Mouse (Mus musculus): ENCODE data around the gene Cdr2. TPM values are rescaled to one million over a fixed set of nuclear protein-coding genes. Genes with fewer than 3 reads are reported as not detected.
"Not testable (repeated sequence)": the region's sequence is repeated elsewhere in the genome, so short reads cannot be mapped to it uniquely, and the experiment has no call there.

Gene Cdr2
- polyA plus RNA-seq, 1 experiment from 2014 or later, result 13.7 TPM

DNA sequence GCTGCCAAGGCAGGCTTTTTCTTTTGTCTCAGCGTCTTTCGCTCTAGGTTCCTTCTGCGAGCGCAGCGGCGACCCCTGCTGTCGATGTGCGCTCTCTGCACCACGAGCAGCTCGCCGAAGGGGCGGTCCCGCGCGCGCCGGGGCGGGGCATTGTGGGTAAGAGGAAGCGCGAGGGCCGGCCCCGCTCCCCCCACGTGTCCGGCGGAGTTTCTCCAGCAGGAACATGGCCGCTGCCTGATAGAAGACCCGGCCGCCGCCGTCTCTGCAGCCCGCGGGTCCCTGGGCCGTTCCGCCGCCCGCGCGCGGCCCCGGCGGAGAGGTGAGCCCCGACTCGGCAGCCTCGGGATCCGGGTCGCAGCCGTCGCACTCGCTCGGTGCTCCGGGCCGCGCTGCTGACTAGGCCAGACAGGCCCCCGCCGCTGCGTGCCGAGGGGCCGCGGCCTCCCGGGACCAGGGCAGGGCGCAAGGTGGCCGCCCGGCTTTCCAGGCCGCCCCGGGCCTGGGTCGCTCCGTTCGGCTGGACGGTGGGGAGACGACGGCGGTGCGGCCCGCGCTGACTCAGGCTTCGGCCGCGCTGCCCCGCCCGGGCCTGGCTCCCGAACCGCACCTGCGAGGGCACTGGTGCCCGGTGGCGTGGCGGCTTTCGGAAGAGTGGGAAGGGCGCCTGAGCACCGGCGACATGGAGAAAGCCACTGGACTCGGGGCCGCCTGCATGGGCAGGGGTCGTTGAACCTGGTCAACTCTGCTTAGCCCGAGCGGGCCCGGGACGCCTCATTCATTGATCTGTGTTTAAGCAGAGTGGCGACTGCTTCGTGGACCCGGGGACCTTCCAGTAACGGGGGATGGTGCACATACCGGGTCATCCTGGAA, 64.3 kb downstream of the Cdr2 start, which contains the start of gene Polr3e:
Polr3e (plus strand) TSS at position 153 of the 870 bp plus-strand sequence.
- peak; percentile 99 for DNase-seq (ENCODE audit: low spot score)
- H3K36me3 ChIP-seq, result peaks cover 19% of the 10 kb centered on the region
- no peaks in the 10 kb centered on the region for H3K9me3 ChIP-seq (replicated peaks)
- WGBS, result 0% methylated on average over 102 of the region's 102 CpGs
- peaks cover 34% of the 10 kb centered on the region for H3K4me1 ChIP-seq
- peak within 1 kb of the TSS; percentile 93 for H3K27ac ChIP-seq (replicated peaks)
- H3K27me3 ChIP-seq (ENCODE audit: low read depth, poor library complexity, severe bottlenecking), result no peaks in the 10 kb centered on the region
- peak within 1 kb of the TSS; percentile 83 for H3K4me3 ChIP-seq

DNA sequence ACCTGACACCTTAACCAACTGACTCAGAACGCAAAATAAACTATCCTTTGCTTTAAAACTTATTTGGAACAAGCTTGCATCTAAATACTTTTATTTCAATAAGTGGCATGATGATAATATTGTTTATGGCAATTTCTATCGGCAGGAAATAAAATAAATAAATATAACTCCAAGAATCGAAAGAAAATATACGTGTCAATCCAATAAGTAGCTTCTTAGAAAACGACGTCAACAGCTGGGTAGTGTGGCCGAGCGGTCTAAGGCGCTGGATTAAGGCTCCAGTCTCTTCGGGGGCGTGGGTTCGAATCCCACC, 64.9 kb downstream of the Cdr2 start:
- whole genome bisulfite sequencing, result 11% methylated on average over 12 of the region's 12 CpGs
- Histone ChIP-seq H3K4me3 (peak overlapping the region; percentile 83), H3K36me3 (peaks cover 14% of the 10 kb centered on the region; the same call in 1 of the 2 replicates), H3K4me1 (peaks cover 34% of the 10 kb centered on the region), H3K27me3 (ENCODE audit: low read depth, poor library complexity, severe bottlenecking) (no peaks in the 10 kb centered on the region), H3K27ac (replicated peaks) (no peak overlapping the region), H3K9me3 (replicated peaks) (no peaks in the 10 kb centered on the region)
- no peak for DNase-seq (ENCODE audit: low spot score)

DNA sequence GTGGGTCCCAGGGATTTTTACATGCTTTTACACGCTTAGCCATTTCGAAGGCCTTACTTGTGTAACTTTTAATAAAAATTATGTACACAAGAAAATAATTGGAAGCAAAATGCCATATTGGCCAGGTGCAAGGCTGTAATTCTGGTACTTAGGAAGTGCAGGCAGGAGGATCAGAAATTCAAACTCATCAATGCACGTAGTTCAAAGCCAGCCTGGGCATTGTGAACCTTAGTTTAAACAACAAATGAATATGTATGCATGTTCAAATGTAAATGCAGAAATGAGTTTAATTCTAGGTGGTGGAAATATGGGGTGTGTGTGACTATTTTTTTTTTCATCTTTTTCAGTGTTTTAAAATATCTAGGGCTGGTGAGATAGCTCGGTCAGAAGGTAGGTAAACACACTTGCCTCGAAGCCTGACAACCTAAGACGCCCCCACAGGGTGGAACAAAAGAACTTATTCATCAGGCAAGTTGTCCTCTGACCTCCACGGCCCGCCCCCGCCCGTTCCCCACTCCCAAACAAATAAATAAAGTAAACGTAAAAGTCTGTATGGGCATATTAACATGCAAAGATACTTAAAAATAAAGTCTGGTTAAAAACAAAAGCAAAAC, 65.7 kb downstream of the Cdr2 start:
- no peak for DNase-seq (ENCODE audit: low spot score)
- peaks cover 34% of the 10 kb centered on the region for H3K4me1 ChIP-seq

DNA sequence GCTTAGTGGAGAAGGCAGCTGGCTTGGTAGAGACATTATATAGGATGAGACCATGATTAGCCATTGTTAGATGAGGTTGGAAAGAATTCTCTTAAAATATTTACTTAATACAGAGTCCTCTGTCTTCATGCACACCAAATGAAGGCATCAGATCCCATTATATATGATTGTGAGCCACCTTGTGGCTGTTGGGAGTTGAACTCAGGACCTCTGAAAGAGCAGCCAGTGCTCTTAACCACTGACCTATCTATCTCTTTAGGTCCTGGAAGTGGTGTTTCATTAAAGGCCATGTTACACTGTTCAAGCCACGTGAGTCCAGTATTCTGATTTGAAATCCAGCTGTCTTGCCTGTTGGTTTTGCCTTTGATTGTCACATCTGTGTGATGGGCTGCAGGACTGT, 68.8 kb downstream of the Cdr2 start:
- H3K4me1 ChIP-seq, result peaks cover 15% of the 10 kb centered on the region
- H3K4me3 ChIP-seq, result no peak overlapping the region
- no peaks in the 10 kb centered on the region for H3K27me3 ChIP-seq (ENCODE audit: low read depth, poor library complexity, severe bottlenecking)
- H3K27ac ChIP-seq (replicated peaks), result no peak overlapping the region
- no peak for DNase-seq (ENCODE audit: low spot score)
- 40% methylated on average over 1 of the region's 1 CpGs for WGBS
- H3K36me3 ChIP-seq, result no peaks in the 10 kb centered on the region
- no peaks in the 10 kb centered on the region for H3K9me3 ChIP-seq (replicated peaks)

More for the DNA sequence above, 65.7 kb downstream of the Cdr2 start:
- H3K4me3 ChIP-seq, result peak overlapping the region; percentile 83
- 24% methylated on average over 11 of the region's 11 CpGs for WGBS
- H3K27me3 ChIP-seq (ENCODE audit: low read depth, poor library complexity, severe bottlenecking), result no peaks in the 10 kb centered on the region
- H3K36me3 ChIP-seq, result 0 out of 2 replicates have a peak, but pooled peaks cover 9% of the 10 kb centered on the region
- H3K27ac ChIP-seq (replicated peaks), result no peak overlapping the region
- no peaks in the 10 kb centered on the region for H3K9me3 ChIP-seq (replicated peaks)

DNA sequence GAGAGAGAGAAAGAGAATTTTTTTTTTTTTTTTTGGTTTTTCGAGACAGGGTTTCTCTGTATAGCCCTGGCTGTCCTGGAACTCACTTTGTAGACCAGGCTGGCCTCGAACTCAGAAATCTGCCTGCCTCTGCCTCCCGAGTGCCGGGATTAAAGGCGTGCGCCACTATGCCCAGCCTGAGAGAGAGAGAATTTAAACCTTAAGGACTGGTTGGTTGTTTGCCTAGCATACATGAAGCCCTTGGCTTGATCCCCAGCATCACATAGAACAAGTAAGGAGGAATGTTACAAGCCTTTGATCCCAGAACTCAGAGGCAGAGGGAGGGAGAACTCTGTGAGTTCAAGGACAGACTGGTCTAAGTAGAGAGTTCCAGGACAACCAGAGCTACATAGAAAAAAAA, 70.8 kb downstream of the Cdr2 start:
- H3K4me1 ChIP-seq; DNase-seq (ENCODE audit: low spot score); H3K9me3 ChIP-seq (replicated peaks); H3K27me3 ChIP-seq (ENCODE audit: low read depth, poor library complexity, severe bottlenecking); H3K27ac ChIP-seq (replicated peaks); H3K36me3 ChIP-seq; H3K4me3 ChIP-seq: not testable (repeated sequence)
- 82% methylated on average over 6 of the region's 6 CpGs for WGBS

DNA sequence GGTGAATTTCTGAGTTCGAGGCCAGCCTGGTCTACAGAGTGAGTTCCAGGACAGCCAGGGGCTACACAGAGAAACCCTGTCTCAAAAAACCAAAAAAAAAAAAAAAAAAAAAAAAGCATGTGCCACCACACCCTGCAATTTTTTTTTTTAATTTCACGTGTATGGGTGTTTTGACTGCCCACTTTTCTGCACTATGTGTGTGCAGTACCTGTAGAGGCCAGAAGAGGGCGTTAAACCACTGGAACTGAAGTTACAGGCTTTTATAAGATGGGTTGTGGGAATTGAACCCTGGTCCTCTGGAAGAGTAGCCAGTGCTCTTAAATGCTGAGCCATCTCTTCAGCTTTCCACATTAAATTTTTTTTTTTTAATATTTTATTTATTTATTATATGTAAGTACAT, 71.9 kb downstream of the Cdr2 start:
- 72% methylated on average over 3 of the region's 3 CpGs for WGBS
- not testable (repeated sequence) for DNase-seq (ENCODE audit: low spot score); H3K27me3 ChIP-seq (ENCODE audit: low read depth, poor library complexity, severe bottlenecking); H3K4me1 ChIP-seq; H3K36me3 ChIP-seq; H3K27ac ChIP-seq (replicated peaks); H3K9me3 ChIP-seq (replicated peaks); H3K4me3 ChIP-seq

Other genes with a start within 250 kb of the Cdr2 start
- 0.07 and 0.12 TPM in 2 replicates for gene Vwa3a, start 243.0 kb downstream of the Cdr2 start, polyA plus RNA-seq (2016; fragmentation: Nextera tagmentation; extraction: Ambion mirVana)
- gene Gm5737, start 169.9 kb downstream of the Cdr2 start, polyA plus RNA-seq (2016; fragmentation: Nextera tagmentation; extraction: Ambion mirVana), result not detected in 2 replicates
- 24.0 and 26.1 TPM in 2 replicates for gene Eef2k, start 139.5 kb downstream of the Cdr2 start, polyA plus RNA-seq (2016; fragmentation: Nextera tagmentation; extraction: Ambion mirVana)
- gene Polr3e, start 64.6 kb downstream of the Cdr2 start, polyA plus RNA-seq (2016; fragmentation: Nextera tagmentation; extraction: Ambion mirVana), result 38.2 and 41.0 TPM in 2 replicates
- gene Mfsd13b, start 197 bp upstream of the Cdr2 start, polyA plus RNA-seq (2016; fragmentation: Nextera tagmentation; extraction: Ambion mirVana), result 0.61 and 0.63 TPM in 2 replicates
- gene Mettl9, start 52.1 kb upstream of the Cdr2 start, polyA plus RNA-seq (2016; fragmentation: Nextera tagmentation; extraction: Ambion mirVana), result 205 and 210 TPM in 2 replicates
- gene Igsf6, start 92.3 kb upstream of the Cdr2 start, polyA plus RNA-seq (2016; fragmentation: Nextera tagmentation; extraction: Ambion mirVana), result 0.88 and 1.2 TPM in 2 replicates
- 0.05 and 0.09 TPM in 2 replicates for gene Otoa, start 99.3 kb upstream of the Cdr2 start, polyA plus RNA-seq (2016; fragmentation: Nextera tagmentation; extraction: Ambion mirVana)